Mouse (Mus musculus): Measurements from ENCODE around the gene Hexdc. TPM values are rescaled to one million over a fixed set of nuclear protein-coding genes. Genes with fewer than 3 reads are reported as not detected.

Hexdc gene
- polyA plus RNA-seq (2015; fragmentation: Nextera tagmentation; extraction: Ambion mirVana), result 9.6 and 13.7 TPM in 2 replicates

DNA sequence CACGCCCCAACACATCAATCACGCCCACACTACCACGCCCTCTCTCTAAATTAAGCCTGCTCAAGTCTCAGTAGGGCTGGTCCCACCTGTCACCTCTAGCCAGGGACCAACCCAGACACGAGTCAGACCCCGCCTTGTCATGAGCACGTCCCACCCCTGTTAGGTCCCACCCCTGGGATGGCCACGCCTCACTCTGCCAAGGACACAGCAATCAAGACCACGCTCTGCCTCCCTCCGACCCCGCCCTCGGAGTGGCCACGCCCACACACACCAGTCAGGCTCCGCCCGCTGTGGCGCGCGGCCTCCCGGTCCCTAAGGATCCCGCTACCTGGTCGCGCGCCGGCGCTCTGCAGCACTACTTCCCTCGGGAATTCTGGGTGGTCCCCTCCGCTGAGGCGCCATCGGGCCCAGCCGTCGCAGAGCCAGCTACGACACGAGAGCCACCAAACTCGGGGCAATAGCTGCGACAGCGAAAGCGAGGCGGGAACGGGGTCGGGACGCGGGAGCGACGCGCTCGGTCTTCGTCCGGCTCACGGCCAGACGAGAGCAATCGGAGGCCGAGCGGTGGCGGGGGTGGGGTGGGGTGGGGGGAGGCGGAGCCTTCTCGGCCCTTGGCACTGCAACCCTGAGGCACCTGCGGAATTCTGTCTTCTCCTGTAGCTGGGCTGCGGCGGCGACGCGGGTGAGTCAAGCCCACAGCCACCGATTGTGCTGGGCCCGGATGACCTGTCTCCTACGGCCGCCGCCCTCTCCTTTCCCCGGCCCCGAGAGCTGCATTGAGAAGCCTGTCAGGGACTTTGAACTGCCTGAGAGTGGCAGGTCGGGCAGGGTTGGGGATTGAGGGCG lies at the start of gene Hexdc, which contains the start of gene Ogfod3:
Gene Hexdc (plus strand): TSS at position 273 of the 846 bp plus-strand sequence.
Gene Ogfod3 (minus strand): TSS at position 551 of the 846 bp plus-strand sequence.
- Histone ChIP-seq H3K9ac (peak within 1 kb of the TSS; percentile 69), H3K4me2 (peak within 1 kb of the TSS; percentile 86), H3K36me3 (peaks cover 19% of the 10 kb centered on the region), H3K27ac (peak within 1 kb of the TSS; percentile 87), H3K9me3 (replicated peaks) (no peaks in the 10 kb centered on the region), H3K4me3 (replicated peaks) (peak within 1 kb of the TSS; percentile 71), H3K4me1 (peaks cover 12% of the 10 kb centered on the region), H3K27me3 (no peaks in the 10 kb centered on the region)
- ATAC-seq (replicated peaks; ENCODE audit: low FRiP score), result peak; percentile 99
- under 1% methylated on average over 70 of the region's 70 CpGs for whole genome bisulfite sequencing

DNA sequence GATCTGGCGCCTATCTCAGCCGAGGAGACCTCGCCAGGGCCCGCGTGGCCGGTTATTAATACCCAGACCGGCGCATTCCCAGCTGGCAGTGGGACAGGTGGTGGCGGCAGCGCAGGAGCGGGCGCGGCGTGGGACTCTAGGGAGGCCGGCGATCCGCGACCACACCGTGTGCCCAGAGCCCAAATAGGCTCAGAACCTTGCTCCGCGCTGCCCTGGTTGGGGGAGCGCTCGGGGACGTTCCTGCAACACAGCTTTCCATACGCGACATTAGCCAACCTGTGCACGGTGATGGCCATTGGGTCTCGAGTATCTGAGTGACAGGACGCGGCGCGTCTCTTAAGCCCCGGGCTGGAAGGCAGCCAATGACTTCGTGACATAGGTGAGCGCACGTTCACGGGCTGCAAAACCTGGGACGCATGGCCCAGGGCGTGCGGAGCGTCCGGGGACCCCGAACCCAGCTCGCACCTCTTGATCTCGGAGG lies 47.8 kb upstream of the Hexdc start:
- Histone ChIP-seq H3K4me2 (peak overlapping the region; percentile 76), H3K9me3 (replicated peaks) (no peaks in the 10 kb centered on the region), H3K27ac (no peak overlapping the region), H3K27me3 (peaks cover 53% of the 10 kb centered on the region), H3K4me3 (replicated peaks) (peak overlapping the region; percentile 42), H3K4me1 (peaks cover 15% of the 10 kb centered on the region), H3K36me3 (no peaks in the 10 kb centered on the region), H3K9ac (0 out of 2 replicates have a peak overlapping the region, but pooled peaks have one; percentile 2)
- no peak for ATAC-seq (replicated peaks; ENCODE audit: low FRiP score)
- 2% methylated on average over 45 of the region's 45 CpGs for WGBS

DNA sequence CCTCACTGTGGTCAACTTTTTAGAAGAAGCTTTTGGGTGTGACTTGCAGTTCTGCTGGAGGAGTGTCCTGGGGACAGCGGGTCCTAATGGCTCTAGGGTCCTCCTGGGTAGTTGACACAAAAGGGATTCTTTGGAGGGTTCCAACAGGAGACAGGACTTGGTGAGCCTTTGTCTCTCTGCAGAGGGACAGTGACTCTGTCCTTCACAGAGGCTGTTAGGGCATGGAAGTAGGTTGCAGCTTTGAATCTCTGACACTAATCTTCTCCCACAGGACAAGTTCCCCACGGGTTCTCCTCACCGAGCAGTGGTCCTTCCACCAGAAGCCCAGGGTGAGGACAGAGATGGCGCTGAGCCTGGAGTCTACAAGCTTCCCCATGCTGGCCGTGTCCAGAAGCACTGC lies 44.3 kb upstream of the Hexdc start, which contains the start of gene Uts2r:
Gene Uts2r (plus strand): TSS at position 301 of the 400 bp plus-strand sequence.
- Histone ChIP-seq H3K27ac (no peak within 1 kb of the TSS), H3K4me1 (peaks cover 15% of the 10 kb centered on the region), H3K9me3 (replicated peaks) (no peaks in the 10 kb centered on the region), H3K9ac (no peak within 1 kb of the TSS), H3K36me3 (no peaks in the 10 kb centered on the region), H3K4me3 (replicated peaks) (no peak within 1 kb of the TSS), H3K4me2 (no peak within 1 kb of the TSS), H3K27me3 (peaks cover 38% of the 10 kb centered on the region)
- 86% methylated on average over 5 of the region's 5 CpGs for WGBS
- no peak for ATAC-seq (replicated peaks; ENCODE audit: low FRiP score)

DNA sequence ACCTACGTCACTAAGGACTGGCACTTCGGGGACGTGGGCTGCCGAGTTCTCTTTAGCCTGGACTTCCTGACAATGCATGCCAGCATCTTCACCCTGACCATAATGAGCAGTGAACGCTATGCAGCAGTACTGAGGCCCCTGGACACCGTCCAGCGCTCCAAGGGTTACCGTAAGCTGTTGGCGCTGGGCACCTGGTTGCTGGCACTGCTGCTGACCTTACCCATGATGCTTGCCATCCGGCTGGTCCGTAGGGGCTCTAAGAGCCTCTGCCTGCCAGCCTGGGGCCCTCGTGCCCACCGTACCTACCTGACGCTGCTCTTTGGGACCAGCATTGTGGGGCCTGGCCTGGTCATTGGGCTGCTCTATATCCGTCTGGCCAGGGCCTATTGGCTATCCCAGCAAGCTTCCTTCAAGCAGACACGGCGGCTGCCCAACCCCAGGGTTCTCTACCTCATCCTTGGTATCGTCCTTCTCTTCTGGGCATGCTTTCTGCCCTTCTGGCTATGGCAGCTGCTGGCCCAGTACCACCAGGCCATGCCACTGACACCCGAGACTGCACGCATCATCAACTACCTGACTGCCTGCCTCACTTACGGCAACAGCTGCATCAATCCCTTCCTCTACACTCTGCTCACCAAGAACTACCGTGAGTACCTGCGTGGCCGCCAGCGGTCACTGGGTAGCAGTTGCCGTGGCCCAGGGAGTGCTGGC lies 43.4 kb upstream of the Hexdc start:
- Histone ChIP-seq H3K9me3 (replicated peaks) (no peaks in the 10 kb centered on the region), H3K36me3 (no peaks in the 10 kb centered on the region), H3K27ac (no peak overlapping the region), H3K4me2 (no peak overlapping the region), H3K27me3 (peaks cover 29% of the 10 kb centered on the region), H3K9ac (no peak overlapping the region), H3K4me1 (peaks cover 15% of the 10 kb centered on the region), H3K4me3 (replicated peaks) (no peak overlapping the region)
- 77% methylated on average over 26 of the region's 26 CpGs for WGBS
- 0 out of 2 replicates have a peak, but pooled peaks have one; percentile 36 for ATAC-seq (replicated peaks; ENCODE audit: low FRiP score)

DNA sequence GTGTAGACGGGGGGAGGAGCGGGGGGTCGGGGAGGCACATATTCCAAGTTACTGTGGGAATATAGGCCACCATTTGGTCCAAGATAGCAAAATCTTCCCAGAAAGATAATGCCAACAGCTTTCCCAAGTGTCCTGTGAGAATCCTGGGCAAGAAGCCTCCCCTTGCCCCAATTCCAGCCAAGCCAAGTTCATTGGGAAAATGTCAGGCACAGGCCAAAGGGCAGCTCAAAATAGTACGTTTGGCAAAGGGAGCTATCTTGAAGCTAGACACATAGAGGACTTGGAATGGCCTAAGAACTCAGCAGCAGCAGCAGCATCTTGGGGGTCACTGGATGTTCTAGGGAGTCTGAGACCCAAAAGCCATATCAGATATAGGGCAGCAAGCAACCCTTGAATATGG lies 40.5 kb upstream of the Hexdc start:
- no peak overlapping the region for H3K9ac ChIP-seq
- WGBS, result 93% methylated on average over 4 of the region's 4 CpGs
- peaks cover 5% of the 10 kb centered on the region; the same call in 1 of the 2 replicates for H3K27me3 ChIP-seq
- no peak overlapping the region for H3K4me3 ChIP-seq (replicated peaks)
- no peaks in the 10 kb centered on the region for H3K36me3 ChIP-seq
- no peaks in the 10 kb centered on the region for H3K9me3 ChIP-seq (replicated peaks)
- no peak overlapping the region for H3K27ac ChIP-seq
- ATAC-seq (replicated peaks; ENCODE audit: low FRiP score), result no peak
- H3K4me1 ChIP-seq, result peaks cover 6% of the 10 kb centered on the region; the same call in 1 of the 2 replicates
- H3K4me2 ChIP-seq, result no peak overlapping the region

DNA sequence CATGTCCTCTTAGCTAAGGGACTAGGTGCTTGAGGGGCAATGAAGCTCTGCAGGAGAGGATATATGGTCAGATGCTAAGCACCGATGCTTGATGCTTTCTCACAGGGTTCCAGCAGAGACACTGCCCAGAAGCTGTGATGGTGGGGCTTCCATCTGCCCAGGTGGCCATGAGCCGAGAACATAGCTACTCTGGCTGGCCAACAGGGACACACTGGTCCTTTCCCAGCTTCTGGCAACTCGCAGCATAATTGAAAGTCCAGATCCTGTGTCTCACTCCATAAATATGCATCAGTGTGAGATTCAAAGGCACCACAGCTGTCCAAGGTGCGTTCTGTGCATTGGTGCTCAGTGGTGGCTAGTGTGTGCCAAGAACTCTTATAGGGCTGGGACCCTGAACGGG lies 31.0 kb upstream of the Hexdc start:
- Histone ChIP-seq H3K4me1 (peaks cover 10% of the 10 kb centered on the region; the same call in 1 of the 2 replicates), H3K27me3 (no peaks in the 10 kb centered on the region), H3K4me2 (no peak overlapping the region), H3K9me3 (replicated peaks) (no peaks in the 10 kb centered on the region), H3K27ac (no peak overlapping the region), H3K4me3 (replicated peaks) (no peak overlapping the region), H3K9ac (no peak overlapping the region), H3K36me3 (no peaks in the 10 kb centered on the region)
- ATAC-seq (replicated peaks; ENCODE audit: low FRiP score), result no peak
- WGBS, result 80% methylated on average over 5 of the region's 5 CpGs

DNA sequence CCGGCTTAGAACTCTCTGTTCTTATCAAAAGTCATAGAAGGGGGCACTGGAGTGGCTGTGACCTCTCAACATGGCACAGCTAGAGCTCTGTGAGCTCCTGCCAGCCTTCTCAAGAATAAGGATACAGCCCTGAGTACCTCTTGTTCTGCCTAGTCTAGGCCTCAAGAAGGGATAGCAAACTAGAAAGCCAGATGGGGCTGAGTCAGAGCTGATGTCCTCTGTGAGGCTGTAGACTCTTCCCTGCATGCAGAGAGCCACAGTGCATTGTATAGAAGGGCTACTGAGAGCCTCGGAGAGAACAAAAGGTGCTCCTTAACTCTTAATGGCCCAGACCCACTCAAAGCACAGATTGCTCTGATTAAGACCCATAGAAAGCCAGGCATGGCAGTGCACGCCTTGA lies 30.0 kb upstream of the Hexdc start:
- no peaks in the 10 kb centered on the region for H3K36me3 ChIP-seq
- H3K27me3 ChIP-seq, result no peaks in the 10 kb centered on the region
- no peak overlapping the region for H3K4me2 ChIP-seq
- no peaks in the 10 kb centered on the region for H3K9me3 ChIP-seq (replicated peaks)
- H3K27ac ChIP-seq, result no peak overlapping the region
- H3K9ac ChIP-seq, result no peak overlapping the region
- no peak for ATAC-seq (replicated peaks; ENCODE audit: low FRiP score)
- 55% methylated on average over 3 of the region's 3 CpGs for WGBS
- H3K4me1 ChIP-seq, result peaks cover 10% of the 10 kb centered on the region; the same call in 1 of the 2 replicates
- no peak overlapping the region for H3K4me3 ChIP-seq (replicated peaks)

DNA sequence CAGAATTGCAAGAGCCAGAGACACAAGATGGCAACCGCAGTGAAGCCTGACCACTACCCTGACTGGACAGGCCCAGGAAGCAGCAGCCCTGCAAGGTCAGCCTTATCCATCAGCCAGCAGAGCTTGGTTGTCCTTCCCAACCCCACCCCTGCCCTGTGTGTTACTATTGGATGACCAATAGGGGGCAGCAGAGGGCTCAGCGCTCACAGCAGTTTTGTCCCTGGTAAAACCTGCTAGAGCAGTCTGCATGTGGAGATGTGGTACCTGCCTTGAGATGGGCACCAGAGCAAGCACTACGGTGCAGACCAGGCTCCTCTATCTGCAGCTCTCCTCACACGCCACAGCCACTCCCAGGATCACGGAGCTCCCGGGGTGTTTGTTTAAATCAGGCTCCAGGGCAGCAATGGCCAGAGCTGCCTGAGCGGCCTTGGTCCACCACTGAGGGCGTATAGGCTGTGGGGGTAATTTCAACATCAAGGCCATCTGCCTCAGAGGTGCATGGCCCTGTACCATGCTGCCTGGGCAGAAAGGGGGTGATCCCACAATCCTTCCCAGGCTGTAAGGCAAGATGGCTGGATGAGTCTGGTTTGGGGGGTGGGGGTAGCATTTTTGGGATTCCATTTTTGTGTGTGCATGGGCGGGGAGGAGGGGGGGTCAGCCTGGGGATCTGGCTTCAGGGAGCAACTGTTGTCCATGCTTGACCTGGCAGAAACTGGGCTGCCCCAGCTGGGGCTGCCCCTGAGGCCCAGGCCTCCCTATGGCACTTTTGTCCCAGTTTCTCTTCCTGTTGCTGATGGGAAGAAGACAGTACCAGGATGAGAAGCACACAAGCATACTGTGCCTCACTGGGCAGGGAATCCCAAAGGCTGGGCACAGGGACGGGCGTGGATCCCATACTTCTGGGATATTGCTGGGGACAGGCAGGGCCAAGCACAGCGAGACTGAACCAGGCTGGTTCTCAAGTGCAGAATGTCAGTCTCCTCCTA lies 27.7 kb upstream of the Hexdc start:
- 60% methylated on average over 12 of the region's 12 CpGs for WGBS
- Histone ChIP-seq H3K27me3 (no peaks in the 10 kb centered on the region), H3K4me1 (peaks cover 9% of the 10 kb centered on the region; the same call in 1 of the 2 replicates), H3K36me3 (0 out of 2 replicates have a peak, but pooled peaks cover 3% of the 10 kb centered on the region), H3K27ac (no peak overlapping the region), H3K4me3 (replicated peaks) (no peak overlapping the region), H3K9me3 (replicated peaks) (no peaks in the 10 kb centered on the region), H3K4me2 (no peak overlapping the region), H3K9ac (no peak overlapping the region)
- peak; percentile 60; the same call in 1 of the 2 replicates for ATAC-seq (replicated peaks; ENCODE audit: low FRiP score)

DNA sequence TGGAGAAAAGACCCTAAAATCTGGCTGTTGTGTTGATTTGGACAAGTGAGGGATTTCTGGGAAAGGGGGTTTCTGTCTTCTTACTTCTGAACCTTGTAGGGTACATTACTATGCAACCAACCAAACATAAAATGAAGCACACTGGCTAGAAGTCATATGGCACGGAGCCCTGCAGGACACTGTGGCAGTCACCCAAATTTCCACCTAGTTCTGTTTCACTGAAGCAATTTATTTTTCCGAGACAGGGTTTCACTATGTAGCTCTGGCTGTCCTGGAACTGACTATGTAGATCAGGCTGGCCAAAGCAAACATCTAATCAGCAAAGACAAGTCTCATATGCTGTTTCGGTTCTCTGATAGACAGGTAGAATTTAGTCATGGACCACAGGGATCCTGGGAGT lies 14.6 kb upstream of the Hexdc start:
- H3K27me3 ChIP-seq, result no peaks in the 10 kb centered on the region
- H3K4me3 ChIP-seq (replicated peaks), result no peak overlapping the region
- H3K9me3 ChIP-seq (replicated peaks), result no peaks in the 10 kb centered on the region
- peaks cover 4% of the 10 kb centered on the region; the same call in 1 of the 2 replicates for H3K4me1 ChIP-seq
- H3K27ac ChIP-seq, result no peak overlapping the region
- no peak overlapping the region for H3K4me2 ChIP-seq
- ATAC-seq (replicated peaks; ENCODE audit: low FRiP score), result no peak
- 91% methylated on average over 3 of the region's 3 CpGs for WGBS
- H3K36me3 ChIP-seq, result no peaks in the 10 kb centered on the region
- H3K9ac ChIP-seq, result no peak overlapping the region

DNA sequence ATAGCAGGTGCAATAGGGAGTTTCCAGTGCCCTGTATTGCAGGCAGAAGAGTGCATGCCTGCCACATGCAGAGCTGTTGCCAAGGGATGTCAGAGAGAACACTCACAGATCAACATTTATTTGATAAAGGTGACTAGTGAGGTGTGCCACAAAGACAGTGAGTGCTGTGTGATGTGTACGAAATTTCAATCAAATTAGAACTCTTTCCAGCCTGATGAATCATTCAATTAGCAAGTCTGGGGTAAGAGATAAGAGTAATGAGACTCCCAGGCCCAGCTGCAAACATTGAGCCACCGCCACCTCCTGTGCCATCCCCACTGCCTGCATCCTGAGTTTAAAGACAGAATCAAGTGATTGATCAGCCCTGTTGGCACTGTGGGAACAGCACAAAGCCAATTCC lies 11.5 kb upstream of the Hexdc start:
- Histone ChIP-seq H3K27ac (no peak overlapping the region), H3K27me3 (no peaks in the 10 kb centered on the region), H3K9me3 (replicated peaks) (no peaks in the 10 kb centered on the region), H3K4me2 (no peak overlapping the region), H3K4me1 (peaks cover 4% of the 10 kb centered on the region; the same call in 1 of the 2 replicates), H3K36me3 (peaks cover 6% of the 10 kb centered on the region; the same call in 1 of the 2 replicates), H3K4me3 (replicated peaks) (no peak overlapping the region), H3K9ac (no peak overlapping the region)
- 56% methylated on average over 2 of the region's 2 CpGs for WGBS
- no peak for ATAC-seq (replicated peaks; ENCODE audit: low FRiP score)

DNA sequence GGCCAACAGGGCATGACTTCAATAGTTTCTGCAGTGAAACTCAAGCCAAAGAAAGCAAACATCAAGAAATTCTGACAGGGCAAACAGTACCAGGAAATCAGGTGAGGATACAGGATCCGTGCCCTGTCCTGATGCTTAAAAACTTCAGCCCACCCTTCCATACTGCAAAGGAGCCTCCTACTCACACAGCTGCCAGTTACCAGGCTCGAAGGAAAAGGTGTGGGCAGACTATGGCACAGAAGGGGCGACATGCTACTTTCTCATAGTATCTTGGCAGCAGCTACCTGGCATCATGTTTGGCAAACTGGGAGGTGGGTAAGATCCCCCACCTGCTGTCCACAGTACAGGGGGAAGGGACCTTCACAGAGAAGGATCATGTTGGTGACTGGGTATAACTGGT lies 10.8 kb upstream of the Hexdc start:
- Histone ChIP-seq H3K4me2 (no peak overlapping the region), H3K27me3 (no peaks in the 10 kb centered on the region), H3K9ac (no peak overlapping the region), H3K4me1 (peaks cover 4% of the 10 kb centered on the region; the same call in 1 of the 2 replicates), H3K27ac (no peak overlapping the region), H3K36me3 (peaks cover 6% of the 10 kb centered on the region; the same call in 1 of the 2 replicates), H3K4me3 (replicated peaks) (no peak overlapping the region), H3K9me3 (replicated peaks) (no peaks in the 10 kb centered on the region)
- no peak for ATAC-seq (replicated peaks; ENCODE audit: low FRiP score)
- WGBS, result 53% methylated on average over 3 of the region's 3 CpGs

All from kidney, embryonic 15.5 days (tissue).